Mouse (Mus musculus) embryonic facial prominence, embryonic 13.5 days (tissue): ENCODE results near the gene B4galt4. TPM values are rescaled to one million over a fixed set of nuclear protein-coding genes. Genes with fewer than 3 reads are reported as not detected.

Experiments
- ATAC-seq: fragments of 200-750 bp; cut with Nextera tagmentation; 2 replicates; pipeline ENCODE4 v1.8.0; 2017; ENCODE audit warnings: low read depth; ENCODE audit not compliant: insufficient number of reproducible peaks, insufficient read depth, low FRiP score, low TSS enrichment
- H3K27ac ChIP-seq: fragments of 300-500 bp; sonication (generic); 2 replicates; pipeline ENCODE4 v1.5.1; 2015; ENCODE audit warnings: moderate library complexity, mild to moderate bottlenecking, inconsistent platforms
- H3K27me3 ChIP-seq: fragments of 300-500 bp; sonication (generic); 2 replicates; pipeline ENCODE4 v1.6.1; 2015; ENCODE audit warnings: mild to moderate bottlenecking, inconsistent platforms
- H3K36me3 ChIP-seq: fragments of 300-500 bp; sonication (generic); 2 replicates; pipeline ENCODE4 v1.6.1; 2015; ENCODE audit warnings: mild to moderate bottlenecking, inconsistent platforms
- H3K4me1 ChIP-seq: fragments of 300-500 bp; sonication (generic); 2 replicates; pipeline ENCODE4 v1.6.1; 2015; ENCODE audit warnings: inconsistent platforms
- H3K4me2 ChIP-seq: fragments of 300-500 bp; sonication (generic); 2 replicates; pipeline ENCODE4 v1.6.1; 2015; ENCODE audit warnings: moderate library complexity, mild to moderate bottlenecking, inconsistent platforms
- H3K4me3 ChIP-seq: fragments of 300-500 bp; sonication (generic); 2 replicates; pipeline ENCODE4 v1.5.1; 2015; ENCODE audit warnings: mild to moderate bottlenecking, inconsistent platforms
- H3K9ac ChIP-seq: fragments of 300-500 bp; sonication (generic); 2 replicates; pipeline ENCODE4 v1.6.1; 2015; ENCODE audit warnings: mild to moderate bottlenecking, inconsistent platforms
- H3K9me3 ChIP-seq: fragments of 300-500 bp; sonication (generic); 2 replicates; pipeline ENCODE4 v1.6.1; 2016; ENCODE audit warnings: inconsistent platforms
- WGBS: fragments of 180-500 bp; shearing (Covaris S2); methylation state at CpG from one replicate; pipeline ENCODE4 v1.1.7; 2015; ENCODE audit warnings: mixed read lengths; 5-methylcytosine and 5-hydroxymethylcytosine counted together
- polyA plus RNA-seq: library from polyadenylated mRNA; unstranded; fragments of >200 nt; fragmentation: Nextera tagmentation; extraction: Ambion mirVana; gene quantifications from 2 replicates; pipeline ENCODE4 v1.2.1, GENCODE M21; 2015

Gene B4galt4
- polyA plus RNA-seq, 1 experiment from 2014 or later = 23.1 TPM

GRCm38 (mm10) chr16:38758104-38758861, 16.2 kb downstream of the B4galt4 start:
- 75% methylated on average over 12 of the region's 12 CpGs for WGBS
- Histone ChIP-seq H3K27me3 (no peaks in the 10 kb centered on the region), H3K9me3 (no peaks in the 10 kb centered on the region), H3K36me3 (peaks cover 37% of the 10 kb centered on the region), H3K4me1 (peaks cover 27% of the 10 kb centered on the region), H3K27ac (no peak overlapping the region), H3K4me2 (no peak overlapping the region), H3K4me3 (no peak overlapping the region), H3K9ac (no peak overlapping the region)
- no peak for ATAC-seq

- H3K36me3 ChIP-seq = peaks cover 43% of the 10 kb centered on the region
- 93% methylated on average over 5 of the region's 5 CpGs for WGBS
- no peak overlapping the region for H3K27ac ChIP-seq
- H3K9ac ChIP-seq = no peak overlapping the region
- H3K27me3 ChIP-seq = no peaks in the 10 kb centered on the region
- no peak for ATAC-seq
- H3K4me3 ChIP-seq = no peak overlapping the region
- no peaks in the 10 kb centered on the region for H3K9me3 ChIP-seq
- peaks cover 19% of the 10 kb centered on the region for H3K4me1 ChIP-seq
- no peak overlapping the region for H3K4me2 ChIP-seq
Measured at GRCm38 (mm10) chr16:38760239-38760638, 18.2 kb downstream of the B4galt4 start.

GRCm38 (mm10) chr16:38760834-38761375, 18.8 kb downstream of the B4galt4 start:
- Histone ChIP-seq H3K4me1 (peaks cover 15% of the 10 kb centered on the region), H3K9ac (no peak overlapping the region), H3K4me3 (no peak overlapping the region), H3K36me3 (peaks cover 43% of the 10 kb centered on the region), H3K27ac (no peak overlapping the region), H3K27me3 (no peaks in the 10 kb centered on the region), H3K4me2 (no peak overlapping the region), H3K9me3 (no peaks in the 10 kb centered on the region)
- 74% methylated on average over 6 of the region's 6 CpGs for WGBS
- ATAC-seq = no peak

- Histone ChIP-seq H3K4me3 (no peak overlapping the region), H3K9me3 (no peaks in the 10 kb centered on the region), H3K4me2 (no peak overlapping the region), H3K36me3 (peaks cover 48% of the 10 kb centered on the region), H3K27me3 (no peaks in the 10 kb centered on the region), H3K27ac (no peak overlapping the region), H3K9ac (no peak overlapping the region), H3K4me1 (peaks cover 11% of the 10 kb centered on the region)
- 62% methylated on average over 5 of the region's 5 CpGs for WGBS
- no peak for ATAC-seq
Measured at GRCm38 (mm10) chr16:38761972-38762371, 19.9 kb downstream of the B4galt4 start.

- H3K27me3 ChIP-seq = no peaks in the 10 kb centered on the region
- H3K4me3 ChIP-seq = no peak overlapping the region
- ATAC-seq = no peak
- H3K27ac ChIP-seq = no peak overlapping the region
- no peak overlapping the region for H3K4me2 ChIP-seq
- no peak overlapping the region for H3K9ac ChIP-seq
- WGBS = 85% methylated on average over 8 of the region's 8 CpGs
- H3K9me3 ChIP-seq = no peaks in the 10 kb centered on the region
- peaks cover 11% of the 10 kb centered on the region for H3K4me1 ChIP-seq
- H3K36me3 ChIP-seq = peaks cover 49% of the 10 kb centered on the region
Measured at GRCm38 (mm10) chr16:38762401-38762800, 20.3 kb downstream of the B4galt4 start.

GRCm38 (mm10) chr16:38763508-38763907, 21.4 kb downstream of the B4galt4 start:
- H3K9me3 ChIP-seq = no peaks in the 10 kb centered on the region
- H3K27ac ChIP-seq = no peak overlapping the region
- H3K27me3 ChIP-seq = no peaks in the 10 kb centered on the region
- H3K36me3 ChIP-seq = peaks cover 47% of the 10 kb centered on the region
- ATAC-seq = no peak
- WGBS = 82% methylated on average over 4 of the region's 4 CpGs
- H3K9ac ChIP-seq = no peak overlapping the region
- H3K4me2 ChIP-seq = no peak overlapping the region
- H3K4me1 ChIP-seq = peaks cover 4% of the 10 kb centered on the region
- H3K4me3 ChIP-seq = no peak overlapping the region

- no peak for ATAC-seq
- no peak overlapping the region for H3K4me3 ChIP-seq
- H3K36me3 ChIP-seq = peaks cover 35% of the 10 kb centered on the region
- H3K9me3 ChIP-seq = no peaks in the 10 kb centered on the region
- H3K4me1 ChIP-seq = 0 out of 2 replicates have a peak, but pooled peaks cover 4% of the 10 kb centered on the region
- no peaks in the 10 kb centered on the region for H3K27me3 ChIP-seq
- no peak overlapping the region for H3K4me2 ChIP-seq
- no peak overlapping the region for H3K27ac ChIP-seq
- no peak overlapping the region for H3K9ac ChIP-seq
- WGBS = 58% methylated on average over 3 of the region's 3 CpGs
Measured at GRCm38 (mm10) chr16:38766671-38767070, 24.6 kb downstream of the B4galt4 start.

GRCm38 (mm10) chr16:38767761-38768160, 25.7 kb downstream of the B4galt4 start:
- no peak for ATAC-seq
- WGBS = 81% methylated on average over 8 of the region's 8 CpGs
- Histone ChIP-seq H3K27me3 (no peaks in the 10 kb centered on the region), H3K27ac (no peak overlapping the region), H3K4me1 (no peaks in the 10 kb centered on the region), H3K4me3 (no peak overlapping the region), H3K36me3 (peaks cover 33% of the 10 kb centered on the region), H3K9me3 (no peaks in the 10 kb centered on the region), H3K9ac (no peak overlapping the region), H3K4me2 (no peak overlapping the region)

- Histone ChIP-seq H3K4me2 (no peak overlapping the region), H3K27ac (no peak overlapping the region), H3K27me3 (no peaks in the 10 kb centered on the region), H3K36me3 (peaks cover 32% of the 10 kb centered on the region), H3K4me1 (no peaks in the 10 kb centered on the region), H3K9ac (no peak overlapping the region), H3K4me3 (no peak overlapping the region), H3K9me3 (no peaks in the 10 kb centered on the region)
- 92% methylated on average over 8 of the region's 8 CpGs for WGBS
- no peak for ATAC-seq
Measured at GRCm38 (mm10) chr16:38768386-38768785, 26.3 kb downstream of the B4galt4 start.

GRCm38 (mm10) chr16:38769529-38769928, 27.5 kb downstream of the B4galt4 start:
- H3K9me3 ChIP-seq = no peaks in the 10 kb centered on the region
- WGBS = 72% methylated on average over 9 of the region's 9 CpGs

GRCm38 (mm10) chr16:38771145-38771544, 29.1 kb downstream of the B4galt4 start:
- no peak overlapping the region for H3K9ac ChIP-seq
- H3K27ac ChIP-seq = no peak overlapping the region
- no peak overlapping the region for H3K4me2 ChIP-seq
- peaks cover 24% of the 10 kb centered on the region for H3K36me3 ChIP-seq
- no peak for ATAC-seq
- no peak overlapping the region for H3K4me3 ChIP-seq
- H3K9me3 ChIP-seq = no peaks in the 10 kb centered on the region
- H3K4me1 ChIP-seq = no peaks in the 10 kb centered on the region
- no peaks in the 10 kb centered on the region; the same call in 1 of the 2 replicates for H3K27me3 ChIP-seq
- WGBS = 93% methylated on average over 6 of the region's 6 CpGs

More at GRCm38 (mm10) chr16:38769529-38769928, 27.5 kb downstream of the B4galt4 start:
- H3K4me2 ChIP-seq = no peak overlapping the region
- peaks cover 24% of the 10 kb centered on the region for H3K36me3 ChIP-seq
- H3K27ac ChIP-seq = no peak overlapping the region
- ATAC-seq = no peak
- H3K4me1 ChIP-seq = no peaks in the 10 kb centered on the region
- H3K4me3 ChIP-seq = no peak overlapping the region
- H3K9ac ChIP-seq = no peak overlapping the region
- no peaks in the 10 kb centered on the region for H3K27me3 ChIP-seq

GRCm38 (mm10) chr16:38772906-38773496, 30.9 kb downstream of the B4galt4 start:
- ATAC-seq = no peak
- H3K27me3 ChIP-seq = no peaks in the 10 kb centered on the region; the same call in 1 of the 2 replicates
- H3K4me1 ChIP-seq = no peaks in the 10 kb centered on the region
- H3K4me2 ChIP-seq = no peak overlapping the region
- no peaks in the 10 kb centered on the region for H3K9me3 ChIP-seq
- WGBS = 77% methylated on average over 12 of the region's 12 CpGs
- H3K27ac ChIP-seq = no peak overlapping the region
- H3K36me3 ChIP-seq = peaks cover 12% of the 10 kb centered on the region
- H3K4me3 ChIP-seq = no peak overlapping the region
- H3K9ac ChIP-seq = no peak overlapping the region
